Mouse (Mus musculus) spleen, embryonic (tissue): ENCODE results near the gene Csde1.

Source experiments
- CTCF ChIA-PET: fragments of 350-600 bp; sonication (Branson Sonifier 250); formaldehyde crosslinking; loops from one replicate; lab custom pipeline; 2022; lab: Charles Lee

Gene Csde1

GRCm38 (mm10) chr3:103058207-103059157, 38.3 kb downstream of the Csde1 start, which contains the start of gene Nras:
Gene Nras, plus strand, starts transcription at chr3:103058285.
- CTCF ChIA-PET: interaction anchor here (0.9 kb wide), 1 partner anchor 20 kb away, joined by 3 read pairs; no protein-coding TSS in a partner anchor

- CTCF ChIA-PET: no interaction called here
Measured at GRCm38 (mm10) chr3:103066927-103067326, 46.7 kb downstream of the Csde1 start.

- CTCF ChIA-PET: no interaction called here
Measured at GRCm38 (mm10) chr3:103068971-103069370, 48.7 kb downstream of the Csde1 start.

- CTCF ChIA-PET: no interaction called here
Measured at GRCm38 (mm10) chr3:103073771-103074170, 53.5 kb downstream of the Csde1 start, which contains the start of gene Ampd1. Gene Ampd1, plus strand, starts transcription at chr3:103074014.

- CTCF ChIA-PET: interaction anchor here (0.7 kb wide), 1 partner anchor 67 kb away, joined by 3 read pairs; no protein-coding TSS in a partner anchor
Measured at GRCm38 (mm10) chr3:103075871-103076270, 55.6 kb downstream of the Csde1 start.

DNA sequence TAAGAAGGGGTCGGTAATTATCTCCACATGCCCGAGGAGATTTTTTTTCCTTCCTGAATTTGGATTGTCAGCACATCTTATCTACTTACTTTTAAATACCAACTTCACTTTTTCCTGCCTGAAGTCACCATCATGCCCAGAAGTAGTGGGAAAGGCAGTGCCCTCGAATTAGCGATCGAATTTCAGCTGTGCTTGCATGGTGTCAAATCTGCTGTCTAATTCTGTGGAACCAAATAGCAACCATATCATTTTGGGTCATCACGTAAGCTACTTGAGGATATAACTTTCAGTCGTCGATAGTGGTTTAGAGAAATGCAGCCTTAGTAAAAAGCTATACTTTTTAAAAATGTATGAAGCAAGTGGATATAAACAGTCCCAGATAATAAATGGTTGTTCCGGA, 56.2 kb downstream of the Csde1 start:
- CTCF ChIA-PET: no interaction called here

GRCm38 (mm10) chr3:103079301-103079700, 59.1 kb downstream of the Csde1 start:
- CTCF ChIA-PET: no interaction called here

DNA sequence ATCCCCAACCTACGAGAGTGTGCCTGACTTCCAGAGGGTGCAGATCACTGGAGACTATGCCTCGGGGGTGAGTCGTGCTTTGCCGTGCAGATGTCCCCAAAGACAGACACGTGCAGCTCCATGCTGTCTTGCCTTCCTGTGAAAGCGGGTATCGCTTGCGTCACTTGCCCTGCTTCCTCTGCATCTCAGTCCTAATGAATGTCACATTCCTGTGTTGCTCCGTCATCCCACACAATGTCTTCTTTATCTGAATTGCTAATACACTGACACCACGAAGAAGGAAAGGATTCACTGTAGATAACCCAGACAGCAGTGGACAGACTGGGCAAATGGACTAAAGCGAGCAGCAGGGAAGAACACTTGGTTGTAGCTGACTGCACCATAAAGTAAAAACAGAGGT, 60.8 kb downstream of the Csde1 start:
- CTCF ChIA-PET: no interaction called here

GRCm38 (mm10) chr3:103081861-103082453, 61.7 kb downstream of the Csde1 start:
- CTCF ChIA-PET: no interaction called here

GRCm38 (mm10) chr3:103082761-103083160, 62.5 kb downstream of the Csde1 start:
- CTCF ChIA-PET: interaction anchor here (0.6 kb wide), 1 partner anchor 610 kb away, joined by 7 read pairs; no protein-coding TSS in a partner anchor

- CTCF ChIA-PET: interaction anchor here (0.6 kb wide), 1 partner anchor 289 kb away, joined by 5 read pairs; no protein-coding TSS in a partner anchor
Measured at GRCm38 (mm10) chr3:103085986-103086385, 65.8 kb downstream of the Csde1 start.

DNA sequence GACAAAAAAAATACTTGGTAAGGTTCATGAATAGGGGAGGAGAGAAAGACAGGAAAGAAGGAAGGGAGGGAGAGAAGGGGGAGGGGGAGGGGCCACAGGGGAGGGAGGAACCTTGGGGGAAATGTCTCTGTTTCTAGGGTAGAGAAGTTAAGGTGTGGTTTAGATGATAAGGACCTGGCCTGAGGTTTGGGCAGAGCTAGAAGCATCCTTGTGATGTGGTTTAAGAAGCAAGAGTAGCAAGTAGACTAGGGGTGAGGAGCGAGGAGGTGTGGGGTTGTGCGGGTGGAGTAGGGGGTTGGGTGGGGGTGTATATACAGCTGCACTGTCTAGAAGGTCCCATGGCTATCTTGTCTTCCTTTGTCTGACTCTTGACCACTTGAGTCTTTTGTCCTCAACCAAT, 71.5 kb downstream of the Csde1 start:
- CTCF ChIA-PET: interaction anchor here (0.7 kb wide), 2 partner anchors 40 to 53 kb away, joined by 5 to 13 read pairs; no protein-coding TSS in a partner anchor

DNA sequence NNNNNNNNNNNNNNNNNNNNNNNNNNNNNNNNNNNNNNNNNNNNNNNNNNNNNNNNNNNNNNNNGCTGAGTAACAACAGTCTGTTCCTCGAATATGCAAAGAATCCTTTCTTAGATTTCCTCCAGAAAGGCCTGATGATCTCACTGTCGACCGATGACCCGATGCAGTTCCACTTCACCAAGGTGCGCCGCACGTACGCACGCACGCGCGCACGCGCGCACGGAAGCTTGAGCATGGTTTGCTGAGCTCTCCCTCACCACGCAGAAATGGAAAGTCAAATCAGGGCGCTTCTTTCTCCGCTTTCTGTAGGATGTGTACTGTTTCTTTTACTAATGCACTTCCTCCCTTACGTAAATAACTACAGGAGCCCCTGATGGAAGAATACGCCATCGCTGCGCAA, 78.4 kb downstream of the Csde1 start:
- CTCF ChIA-PET: interaction anchor here (0.5 kb wide), 1 partner anchor 1394 kb away, joined by 3 read pairs; no protein-coding TSS in a partner anchor

- CTCF ChIA-PET: no interaction called here
Measured at GRCm38 (mm10) chr3:103099667-103100066, 79.4 kb downstream of the Csde1 start.

- CTCF ChIA-PET: interaction anchor here (0.6 to 1.1 kb wide), 3 partner anchors 186 to 378 kb away, joined by 4 to 9 read pairs (median 6); no protein-coding TSS in a partner anchor
Measured at GRCm38 (mm10) chr3:103100735-103101134, 80.5 kb downstream of the Csde1 start.

GRCm38 (mm10) chr3:103101194-103101593, 81.0 kb downstream of the Csde1 start:
- CTCF ChIA-PET: interaction anchor here (0.7 to 1.1 kb wide), 2 partner anchors 365 to 378 kb away, joined by 6 to 9 read pairs; no protein-coding TSS in a partner anchor

GRCm38 (mm10) chr3:103101909-103102308, 81.7 kb downstream of the Csde1 start:
- CTCF ChIA-PET: no interaction called here

- CTCF ChIA-PET: interaction anchor here (0.6 to 0.7 kb wide), 3 partner anchors 25 to 59 kb away, joined by 3 to 6 read pairs (median 3); no protein-coding TSS in a partner anchor
Measured at GRCm38 (mm10) chr3:103102454-103103390, 82.5 kb downstream of the Csde1 start, which contains the start of gene Dennd2c. Gene Dennd2c, plus strand, starts transcription at chr3:103102604.
